Mouse (Mus musculus) erythroblast, embryonic 14.5 days (primary cell): ENCODE measurements at regions not wholly inside any gene's neighbourhood (a gene's known extent, or its start where the extent isn't known, plus 50 kb on each side); places are given as distances from the start of the nearest gene placed in this dataset.

Experiments used
- H3K27me3 ChIP-seq: 2 replicates; pipeline ENCODE4 v1.6.1; 2012; ENCODE audit warnings: inconsistent platforms; ENCODE audit not compliant: control insufficient read depth
- H3K36me3 ChIP-seq: 2 replicates; pipeline ENCODE4 v1.6.1; 2012; ENCODE audit warnings: mild to moderate bottlenecking, inconsistent platforms; ENCODE audit not compliant: control insufficient read depth
- H3K4me1 ChIP-seq: 2 replicates; pipeline ENCODE4 v1.6.1; 2012; ENCODE audit warnings: inconsistent platforms; ENCODE audit not compliant: control insufficient read depth
- H3K4me3 ChIP-seq: replicated peaks from 2 replicates; pipeline ENCODE3; 2012; ENCODE audit warnings: moderate library complexity, mild to moderate bottlenecking, inconsistent platforms
- H3K9me3 ChIP-seq: 2 replicates; pipeline ENCODE4 v1.6.1; 2012; ENCODE audit warnings: low read length, inconsistent platforms, mixed read lengths; ENCODE audit not compliant: control insufficient read depth
- GATA1 ChIP-seq: IDR thresholded peaks from 2 replicates; pipeline ENCODE4 v1.6.1; 2012; ENCODE audit warnings: low read length, inconsistent platforms, mixed read lengths
- TAL1 ChIP-seq: IDR thresholded peaks from 3 replicates; pipeline ENCODE4 v1.6.1; 2012; ENCODE audit warnings: low read length, inconsistent platforms, mixed read lengths

- Histone ChIP-seq H3K36me3 (no peaks in the 10 kb centered on the region), H3K4me3 (no peak overlapping the region), H3K4me1 (no peaks in the 10 kb centered on the region), H3K27me3 (no peaks in the 10 kb centered on the region), H3K9me3 (no peaks in the 10 kb centered on the region)
- TF ChIP-seq GATA1, result no peak; the same call in 1 of the 2 replicates
- no peak; the same call in 2 of the 3 replicates for TF ChIP-seq TAL1
Measured at GRCm38 (mm10) chr2:78005402-78006021, 59.3 kb upstream of the Cwc22 start.

- H3K4me3 ChIP-seq, result no peak overlapping the region
- TF ChIP-seq TAL1 (no peak; the same call in 1 of the 3 replicates), GATA1 (peak; percentile 36; the same call in 1 of the 2 replicates)
- no peaks in the 10 kb centered on the region for H3K9me3 ChIP-seq
- H3K27me3 ChIP-seq, result no peaks in the 10 kb centered on the region
- no peaks in the 10 kb centered on the region for H3K4me1 ChIP-seq
- H3K36me3 ChIP-seq, result no peaks in the 10 kb centered on the region
Measured at GRCm38 (mm10) chr2:78004426-78004825, 58.3 kb upstream of the Cwc22 start.
